ENCODE assay signal across 17 mouse cellular contexts in the genomic region with DNA sequence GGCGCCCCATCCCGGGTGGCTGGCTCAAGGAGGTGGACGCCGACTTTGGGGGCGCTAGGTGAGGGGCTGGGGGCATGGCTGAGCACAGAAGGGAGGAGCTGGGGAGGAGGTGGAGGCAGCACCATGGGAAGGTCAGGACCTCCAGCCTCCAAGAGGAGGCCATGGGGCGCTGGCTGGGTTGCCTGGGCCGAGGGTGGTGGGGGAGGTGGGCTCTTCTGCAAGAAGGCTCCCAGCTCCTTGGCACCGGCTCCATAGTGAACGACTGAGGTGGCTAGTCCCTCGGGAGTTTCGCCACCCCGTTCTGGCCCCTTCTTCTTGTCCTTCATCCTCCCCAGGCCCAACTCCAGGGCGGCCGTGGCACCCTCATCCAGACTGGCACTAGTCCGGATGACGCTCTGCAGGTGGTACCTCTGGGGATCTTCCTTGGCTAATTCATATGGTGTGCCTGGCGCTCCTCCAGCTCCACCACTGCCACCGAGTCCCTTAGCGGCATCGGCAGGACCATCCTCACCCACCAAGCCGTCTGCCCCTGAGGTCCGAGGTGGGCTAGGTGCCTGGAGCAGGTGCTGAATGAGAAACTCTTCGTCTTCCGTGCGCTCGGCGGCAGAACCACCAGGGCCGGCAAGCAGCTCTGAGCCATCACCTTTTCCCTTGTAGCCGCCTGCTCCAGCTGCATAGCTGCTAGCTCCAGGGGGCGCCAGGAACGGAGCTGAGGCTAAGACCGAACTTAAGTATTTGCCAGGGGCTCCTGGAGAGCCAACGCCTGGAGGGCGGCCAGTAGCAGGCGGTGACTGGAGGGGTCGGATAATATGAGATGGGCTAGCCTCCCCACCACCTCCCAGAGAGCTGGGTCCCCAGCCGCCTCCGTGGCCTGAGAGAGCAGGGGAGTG. TPM values are rescaled to one million over a fixed set of nuclear protein-coding genes. Genes with fewer than 3 reads are reported as not detected.
DNase-seq lines count a peak whose midpoint lies in the region; ATAC-seq and TF ChIP-seq lines count a peak whose summit lies in the region.
"Had no signal": no experiment of that assay in that cellular context is flagged by ENCODE, and none has a peak within 500 bp of the region (broad histone marks: within the 10 kb centered on the region; RNA-seq: fewer than 3 reads in every experiment).

No protein-coding gene starts in this region.

- no peak for ATAC-seq in intestine, postnatal 0 days
- ATAC-seq in intestine, embryonic 15.5 days = no peak
- ATAC-seq in limb, embryonic 15.5 days (ENCODE audit: insufficient number of reproducible peaks, low FRiP score, low TSS enrichment, low read depth) = no peak
- ATAC-seq: forebrain, embryonic 16.5 days had no signal

- H3K36me3 ChIP-seq in intestine, postnatal 0 days (ENCODE audit: control insufficient read depth, insufficient read depth) = peaks cover 64% of the 10 kb centered on the region
- peaks cover 63% of the 10 kb centered on the region for H3K36me3 ChIP-seq in intestine, embryonic 15.5 days
- H3K36me3 ChIP-seq in ES-E14 (ENCODE audit: control insufficient read depth, insufficient read depth, low read length, poor library complexity, severe bottlenecking) = peaks cover 52% of the 10 kb centered on the region
- H3K36me3 ChIP-seq in limb, embryonic 15.5 days = peaks cover 70% of the 10 kb centered on the region

- in situ Hi-C loops in ES-E14 (cut with MboI; ENCODE audit: low sequenced_read_pairs in 2 of 2, unreplicated experiment in 2 of 2) = no loop called here

- H3K4me1 ChIP-seq in intestine, postnatal 0 days (replicated peaks; ENCODE audit: control insufficient read depth, insufficient read depth, low read length) = 0 out of 2 replicates have a peak, but pooled peaks cover 4% of the 10 kb centered on the region
- peaks cover 15% of the 10 kb centered on the region for H3K4me1 ChIP-seq in intestine, embryonic 15.5 days (replicated peaks)
- peaks cover 4 to 29% of the 10 kb centered on the region in 2 experiments; a peak in 3 of 4 replicates for H3K4me1 ChIP-seq in ES-E14 (ENCODE audit: control insufficient read depth in 2 of 2, insufficient read depth in 2 of 2, low read length in 2 of 2, poor library complexity in 1 of 2)
- peaks cover 31% of the 10 kb centered on the region for H3K4me1 ChIP-seq in limb, embryonic 15.5 days

- no peaks in the 10 kb centered on the region for H3K27me3 ChIP-seq in intestine, postnatal 0 days (replicated peaks; ENCODE audit: control insufficient read depth, insufficient read depth, low read length)
- H3K27me3 ChIP-seq in intestine, embryonic 15.5 days (replicated peaks) = no peaks in the 10 kb centered on the region
- H3K27me3 ChIP-seq in limb, embryonic 15.5 days = no peaks in the 10 kb centered on the region
- H3K27me3 ChIP-seq: hindbrain, embryonic 15.5 days; midbrain, embryonic 12.5 days had no signal

- H3K4me2 ChIP-seq in intestine, postnatal 0 days (replicated peaks; ENCODE audit: low read depth) = no peak overlapping the region
- H3K4me2 ChIP-seq in intestine, embryonic 15.5 days (replicated peaks) = no peak overlapping the region
- peak overlapping the region; percentile 5; the same call in 1 of the 2 replicates for H3K4me2 ChIP-seq in limb, embryonic 15.5 days
- H3K4me2 ChIP-seq: hindbrain, embryonic 15.5 days; midbrain, embryonic 12.5 days had no signal

- peak; percentile 61 for DNase-seq in cerebellum, adult 9-11 months
- DNase-seq in cerebellum, postnatal 4 days (ENCODE audit: low spot score in 2 of 2) = no peak
- DNase-seq in ES-E14 (ENCODE audit: low read depth, low spot score) = no peak
- no peak for DNase-seq in right cerebral cortex, adult 18-20 months
- DNase-seq: adrenal gland, postnatal 10 days; kidney, adult 18-20 months; lung, adult 18-20 months; right cerebral cortex, postnatal 4 days; thymus, postnatal 4 days had no signal

- H3K4me3 ChIP-seq in intestine, postnatal 0 days (ENCODE audit: low read depth, low read length) = no peak overlapping the region
- H3K4me3 ChIP-seq in intestine, embryonic 15.5 days (replicated peaks) = no peak overlapping the region
- H3K4me3 ChIP-seq in ES-E14 (ENCODE audit: insufficient read depth in 1 of 2, low read depth in 1 of 2, low read length in 2 of 2, poor library complexity in 1 of 2, severe bottlenecking in 1 of 2) = peak overlapping the region; percentile 16 to 33; a peak in 3 of 4 replicates
- H3K4me3 ChIP-seq in limb, embryonic 15.5 days = no peak overlapping the region
- H3K4me3 ChIP-seq: erythroblast, embryonic 14.5 days; hindbrain, embryonic 15.5 days; midbrain, embryonic 12.5 days had no signal

- H3K9me3 ChIP-seq in intestine, postnatal 0 days (ENCODE audit: control insufficient read depth) = no peaks in the 10 kb centered on the region
- no peaks in the 10 kb centered on the region for H3K9me3 ChIP-seq in intestine, embryonic 15.5 days
- no peaks in the 10 kb centered on the region for H3K9me3 ChIP-seq in ES-E14 (ENCODE audit: control insufficient read depth, insufficient read depth, low read depth, low read length)
- H3K9me3 ChIP-seq in limb, embryonic 15.5 days = no peaks in the 10 kb centered on the region
- H3K9me3 ChIP-seq: hindbrain, embryonic 15.5 days; midbrain, embryonic 12.5 days had no signal

- H3K9ac ChIP-seq in intestine, postnatal 0 days (ENCODE audit: low read depth, low read length) = no peak overlapping the region
- H3K9ac ChIP-seq in intestine, embryonic 15.5 days = no peak overlapping the region
- H3K9ac ChIP-seq in ES-E14 (ENCODE audit: insufficient read depth, low read depth, low read length, poor library complexity, severe bottlenecking) = 0 out of 2 replicates have a peak overlapping the region, but pooled peaks have one; percentile 29
- no peak overlapping the region for H3K9ac ChIP-seq in limb, embryonic 15.5 days
- H3K9ac ChIP-seq: hindbrain, embryonic 15.5 days; midbrain, embryonic 12.5 days had no signal

- WGBS in intestine, postnatal 0 days = 91% methylated on average over 38 of the region's 38 CpGs
- 92% methylated on average over 38 of the region's 38 CpGs for WGBS in intestine, embryonic 15.5 days
- WGBS in limb, embryonic 15.5 days = 91% methylated on average over 37 of the region's 38 CpGs

- no peak overlapping the region for H3K27ac ChIP-seq in intestine, postnatal 0 days (ENCODE audit: low read depth, low read length)
- H3K27ac ChIP-seq in intestine, embryonic 15.5 days = no peak overlapping the region
- no peak overlapping the region for H3K27ac ChIP-seq in ES-E14 (ENCODE audit: insufficient read depth, low read depth, low read length, poor library complexity, severe bottlenecking)
- no peak overlapping the region for H3K27ac ChIP-seq in limb, embryonic 15.5 days
- H3K27ac ChIP-seq: hindbrain, embryonic 15.5 days; macrophage; midbrain, embryonic 12.5 days had no signal

- peak; percentile 19; the same call in 1 of the 2 replicates for TF ChIP-seq CTCF in intestine, postnatal 0 days (IDR thresholded peaks at IDR 0.05; ENCODE audit: low read depth)

TF ChIP-seq in ES-E14, 5 proteins besides CTCF, POLR2A, EP300 and RAD21:
- no peak for TF ChIP-seq ZNF384 (IDR thresholded peaks at IDR 0.05; ENCODE audit: low read depth, low read length)
- no peak for TF ChIP-seq HCFC1 (IDR thresholded peaks at IDR 0.05; ENCODE audit: borderline replicate concordance, insufficient read depth, low read length)

RNA-seq across cellular contexts. Expression of gene Prr12, which starts 4.4 kb away (rescaled TPM):
- 2.4 and 2.6 TPM in 2 replicates for polyA plus RNA-seq in intestine, postnatal 0 days (2015; fragmentation: Nextera tagmentation; extraction: Ambion mirVana)
- 7.1 and 8.7 TPM in 2 replicates for polyA plus RNA-seq in intestine, embryonic 15.5 days (2015; fragmentation: Nextera tagmentation; extraction: Ambion mirVana)
- total RNA-seq in ES-E14 (2012; rRNA removed) = 32.3 and 37.5 TPM in 2 replicates
- 9.3 and 11.5 TPM in 2 replicates for polyA plus RNA-seq in limb, embryonic 15.5 days (2015; fragmentation: Nextera tagmentation; extraction: Ambion mirVana)

RNA-seq across cellular contexts. Expression of gene Nosip, which starts 14.0 kb away (rescaled TPM):
- polyA plus RNA-seq in intestine, postnatal 0 days (2015; fragmentation: Nextera tagmentation; extraction: Ambion mirVana) = 38.9 and 40.5 TPM in 2 replicates
- polyA plus RNA-seq in intestine, embryonic 15.5 days (2015; fragmentation: Nextera tagmentation; extraction: Ambion mirVana) = 49.5 and 50.5 TPM in 2 replicates
- 94.2 and 106 TPM in 2 replicates for total RNA-seq in ES-E14 (2012; rRNA removed)
- polyA plus RNA-seq in limb, embryonic 15.5 days (2015; fragmentation: Nextera tagmentation; extraction: Ambion mirVana) = 63.0 and 70.3 TPM in 2 replicates

RNA-seq across cellular contexts. Expression of gene Prrg2, which starts 14.2 kb away (rescaled TPM):
- polyA plus RNA-seq in intestine, postnatal 0 days (2015; fragmentation: Nextera tagmentation; extraction: Ambion mirVana) = 56.8 and 59.0 TPM in 2 replicates
- polyA plus RNA-seq in intestine, embryonic 15.5 days (2015; fragmentation: Nextera tagmentation; extraction: Ambion mirVana) = 29.2 and 29.5 TPM in 2 replicates
- 9.8 and 11.4 TPM in 2 replicates for total RNA-seq in ES-E14 (2012; rRNA removed)
- polyA plus RNA-seq in limb, embryonic 15.5 days (2015; fragmentation: Nextera tagmentation; extraction: Ambion mirVana) = 23.1 and 25.1 TPM in 2 replicates

RNA-seq across cellular contexts. Expression of gene Rras, which starts 30.5 kb away (rescaled TPM):
- polyA plus RNA-seq in intestine, postnatal 0 days (2015; fragmentation: Nextera tagmentation; extraction: Ambion mirVana) = 94.6 and 100 TPM in 2 replicates
- 57.6 and 61.0 TPM in 2 replicates for polyA plus RNA-seq in intestine, embryonic 15.5 days (2015; fragmentation: Nextera tagmentation; extraction: Ambion mirVana)
- 11.1 and 14.4 TPM in 2 replicates for total RNA-seq in ES-E14 (2012; rRNA removed)
- polyA plus RNA-seq in limb, embryonic 15.5 days (2015; fragmentation: Nextera tagmentation; extraction: Ambion mirVana) = 44.9 and 49.1 TPM in 2 replicates

RNA-seq across cellular contexts. Expression of gene Scaf1, which starts 32.1 kb away (rescaled TPM):
- polyA plus RNA-seq in intestine, postnatal 0 days (2015; fragmentation: Nextera tagmentation; extraction: Ambion mirVana) = 21.7 and 22.6 TPM in 2 replicates
- polyA plus RNA-seq in intestine, embryonic 15.5 days (2015; fragmentation: Nextera tagmentation; extraction: Ambion mirVana) = 32.0 and 33.6 TPM in 2 replicates
- 39.0 and 39.2 TPM in 2 replicates for total RNA-seq in ES-E14 (2012; rRNA removed)
- 34.8 TPM in 2 replicates for polyA plus RNA-seq in limb, embryonic 15.5 days (2015; fragmentation: Nextera tagmentation; extraction: Ambion mirVana)

Comparison
In these comparisons a context has a peak if more than half of its experiments do, and no peak if none do; other contexts are left out.
1. H3K4me3 ChIP-seq: peak in ES-E14 (2 of 2); none in intestine, postnatal 0 days (single experiment), intestine, embryonic 15.5 days (single experiment) and limb, embryonic 15.5 days (single experiment).